Mouse (Mus musculus) c-Kit-negative CD71-positive TER-119-positive erythroid progenitor cells, embryonic 14.5 days (primary cell): ENCODE results near the gene Shank3.
A peak's percentile ranks its signal among the peaks of the same experiment; 100 is the strongest.

Experiments used
- DNase-seq: peaks from one replicate; pipeline ENCODE4 v3.0.0-alpha.2; 2013; ENCODE audit warnings: low read depth, low spot score

The Shank3 gene

GRCm38 (mm10) chr15:89556401-89557178 is 57.2 kb downstream of the Shank3 start:
- DNase-seq: no peak

- no peak for DNase-seq
Measured at GRCm38 (mm10) chr15:89557179-89557995, 58.0 kb downstream of the Shank3 start.

- no peak for DNase-seq
Measured at GRCm38 (mm10) chr15:89557996-89558390, 58.6 kb downstream of the Shank3 start.

- no peak for DNase-seq
Measured at GRCm38 (mm10) chr15:89559202-89559731, 59.8 kb downstream of the Shank3 start.

GRCm38 (mm10) chr15:89568114-89568513 is 68.7 kb downstream of the Shank3 start, which contains the start of gene Acr:
Acr (plus strand) TSS chr15:89568326.
- no peak for DNase-seq

- DNase-seq: no peak
Measured at GRCm38 (mm10) chr15:89572147-89572546, 72.7 kb downstream of the Shank3 start.

GRCm38 (mm10) chr15:89582494-89582893 is 83.1 kb downstream of the Shank3 start:
- DNase-seq: no peak

- DNase-seq: no peak
Measured at GRCm38 (mm10) chr15:89585101-89585500, 85.7 kb downstream of the Shank3 start.

GRCm38 (mm10) chr15:89585631-89586030 is 86.2 kb downstream of the Shank3 start:
- DNase-seq: no peak

- no peak for DNase-seq
Measured at GRCm38 (mm10) chr15:89589146-89589545, 89.7 kb downstream of the Shank3 start.

- no peak for DNase-seq
Measured at GRCm38 (mm10) chr15:89591317-89591716, 91.9 kb downstream of the Shank3 start.

GRCm38 (mm10) chr15:89591723-89592455 is 92.5 kb downstream of the Shank3 start, which contains the start of gene Rabl2:
Rabl2 (minus strand) TSS chr15:89591923.
- peak; percentile 44 for DNase-seq

GRCm38 (mm10) chr15:89592548-89592947 is 93.1 kb downstream of the Shank3 start:
- no peak for DNase-seq

GRCm38 (mm10) chr15:89605822-89606570 is 106.6 kb downstream of the Shank3 start:
- DNase-seq: no peak

GRCm38 (mm10) chr15:89607480-89607879 is 108.1 kb downstream of the Shank3 start:
- DNase-seq: no peak

GRCm38 (mm10) chr15:89607888-89608287 is 108.5 kb downstream of the Shank3 start:
- no peak for DNase-seq
